Mouse (Mus musculus): Measurements from ENCODE around the gene Lingo3.
"Not testable (repeated sequence)": the region's sequence is repeated elsewhere in the genome, so short reads cannot be mapped to it uniquely, and the experiment has no call there.

Lingo3 gene

DNA sequence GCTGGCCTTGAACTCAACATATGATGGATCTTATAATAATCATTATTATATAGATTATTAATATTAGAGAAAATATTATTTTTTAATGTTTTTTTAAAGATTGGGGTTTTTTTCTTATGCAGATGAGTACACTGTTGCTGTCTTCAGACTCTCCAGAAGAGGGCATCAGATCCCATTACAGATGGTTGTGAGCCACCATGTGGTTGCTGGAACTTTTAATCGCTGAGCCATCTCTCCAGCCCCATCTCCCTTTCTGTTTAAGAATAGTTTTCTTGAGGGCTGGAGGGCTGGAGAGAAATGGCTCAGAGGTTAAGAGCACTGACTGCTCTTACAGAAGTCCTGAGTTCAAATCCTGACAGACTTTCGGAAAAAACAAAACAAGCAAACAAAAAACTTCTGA lies 21.8 kb downstream of the Lingo3 start:
- no peak for DNase-seq (ENCODE audit: low spot score)

DNA sequence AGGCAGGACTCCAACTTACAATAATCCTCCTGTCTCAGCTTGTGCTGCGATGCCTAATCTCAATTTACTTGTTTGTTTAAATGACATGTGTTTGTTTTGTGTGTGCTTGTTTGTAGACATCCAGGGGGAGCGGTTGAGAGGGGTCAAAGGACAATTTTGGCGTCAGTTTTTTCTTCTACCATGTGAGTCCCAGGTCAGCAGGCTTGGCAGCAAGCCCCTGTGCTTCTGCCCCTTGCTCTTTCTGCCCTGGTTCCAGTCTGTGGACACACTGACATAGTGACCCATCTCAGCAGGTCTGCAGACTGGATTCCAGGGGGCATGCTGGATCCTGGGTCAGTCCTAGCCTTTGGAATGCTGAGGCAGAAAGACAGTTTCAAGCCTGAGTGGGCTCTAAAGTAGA lies 24.4 kb downstream of the Lingo3 start:
- DNase-seq (ENCODE audit: low spot score) = no peak

DNA sequence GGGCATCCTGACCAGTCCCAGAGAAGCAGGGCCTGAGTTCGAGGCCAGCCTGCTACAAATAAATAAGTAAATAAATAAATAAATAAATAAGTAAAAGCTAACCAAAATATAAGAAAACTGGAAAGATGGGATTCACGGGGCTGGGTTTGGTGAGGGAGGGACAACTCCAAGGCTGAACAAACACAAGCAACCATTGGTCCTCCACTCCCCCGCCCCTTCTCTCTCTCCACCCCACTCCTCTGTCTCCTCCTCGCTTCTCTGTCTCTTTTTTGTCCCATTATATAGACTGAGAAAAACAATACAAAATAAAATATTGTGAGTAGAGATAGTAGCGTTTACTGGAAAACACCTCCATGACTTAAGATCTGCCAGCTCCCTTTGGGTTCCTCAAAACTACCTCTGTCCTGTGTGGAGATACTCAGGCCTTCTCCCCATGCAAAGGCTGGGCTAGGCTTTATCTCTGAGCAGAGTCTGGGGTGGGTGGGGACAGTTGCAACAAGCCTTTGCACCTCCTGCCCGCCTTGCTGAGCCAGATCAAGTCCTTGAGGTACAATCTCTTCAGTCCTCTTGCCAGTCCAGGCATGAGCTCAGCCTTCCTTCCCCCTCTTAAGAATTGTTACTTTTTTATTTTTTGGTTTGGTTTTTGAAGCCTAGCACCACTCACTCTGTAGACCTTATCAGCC lies 25.1 kb downstream of the Lingo3 start:
- DNase-seq (ENCODE audit: low spot score) = no peak

DNA sequence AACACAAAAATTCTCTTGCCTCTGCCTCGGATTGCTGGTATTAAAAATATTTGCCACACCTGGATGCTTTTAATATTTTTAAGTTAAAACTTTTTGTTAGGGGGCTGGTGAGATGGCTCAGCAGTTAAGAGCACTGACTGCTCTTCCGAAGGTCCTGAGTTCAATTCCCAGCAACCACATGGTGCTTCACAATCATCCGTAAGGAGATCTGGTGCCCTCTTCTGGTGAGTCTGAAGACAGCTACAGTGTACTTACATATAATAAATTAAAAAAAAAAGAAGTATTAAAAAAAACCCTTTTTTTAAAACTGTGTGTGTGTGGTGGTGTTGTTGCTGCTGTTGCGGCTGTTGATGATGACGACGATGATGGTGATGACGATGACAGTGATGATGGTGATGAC lies 25.9 kb downstream of the Lingo3 start:
- DNase-seq (ENCODE audit: low spot score) = not testable (repeated sequence)

DNA sequence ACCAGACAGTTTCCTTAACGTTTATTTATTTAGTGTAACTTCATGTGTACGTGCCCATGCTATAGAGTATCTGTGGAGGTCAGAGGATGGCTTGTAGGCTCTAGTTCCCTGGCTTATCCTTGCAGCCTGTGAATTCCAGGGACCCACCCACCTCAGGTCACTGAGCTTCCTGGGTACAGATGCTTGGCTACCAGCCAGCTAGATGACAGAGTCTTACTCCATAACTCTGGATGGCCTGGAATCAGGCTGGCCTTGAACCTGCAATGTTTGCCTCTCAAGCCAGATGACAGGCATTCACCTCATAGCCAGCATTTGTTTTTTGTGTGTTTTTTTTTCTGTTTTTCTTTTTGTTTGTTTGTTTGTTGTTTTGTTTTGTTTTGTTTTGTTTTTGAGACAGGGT lies 26.7 kb downstream of the Lingo3 start:
- DNase-seq (ENCODE audit: low spot score) = no peak

DNA sequence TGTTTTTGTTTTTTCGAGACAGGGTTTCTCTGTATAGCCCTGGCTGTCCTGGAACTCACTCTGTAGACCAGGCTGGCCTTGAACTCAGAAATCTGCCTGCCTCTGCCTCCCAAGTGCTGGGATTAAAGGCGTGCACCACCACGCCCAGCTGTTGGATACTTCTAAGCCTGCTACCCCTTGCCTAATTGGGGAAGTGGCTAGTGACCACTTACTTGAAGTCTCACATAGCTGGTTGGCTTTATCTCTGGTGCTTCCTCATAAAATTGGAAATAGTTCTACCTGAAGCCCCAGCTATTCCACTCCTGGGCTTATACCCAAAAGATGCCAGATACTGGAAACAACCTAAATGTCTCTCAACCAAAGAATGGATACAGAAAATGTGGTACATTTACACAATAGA lies 27.5 kb downstream of the Lingo3 start:
- not testable (repeated sequence) for DNase-seq (ENCODE audit: low spot score)

DNA sequence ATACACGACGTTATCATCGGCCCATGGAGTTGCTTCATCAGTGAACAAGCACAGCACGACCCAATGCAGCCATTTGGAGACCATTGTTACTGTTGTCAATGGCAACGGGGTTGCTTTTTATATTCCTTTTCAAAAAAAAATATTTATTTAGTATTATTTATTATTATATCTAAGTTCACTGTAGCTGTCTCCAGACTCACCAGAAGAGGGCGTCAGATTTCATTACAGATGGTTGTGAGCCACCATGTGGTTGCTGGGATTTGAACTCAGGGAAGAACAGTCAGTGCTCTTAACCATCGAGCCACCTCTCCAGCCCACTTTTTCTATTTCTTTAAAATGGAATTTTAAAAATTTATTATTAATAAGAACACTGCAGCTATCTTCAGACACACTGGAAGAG lies 29.0 kb downstream of the Lingo3 start:
- DNase-seq (ENCODE audit: low spot score) = no peak

DNA sequence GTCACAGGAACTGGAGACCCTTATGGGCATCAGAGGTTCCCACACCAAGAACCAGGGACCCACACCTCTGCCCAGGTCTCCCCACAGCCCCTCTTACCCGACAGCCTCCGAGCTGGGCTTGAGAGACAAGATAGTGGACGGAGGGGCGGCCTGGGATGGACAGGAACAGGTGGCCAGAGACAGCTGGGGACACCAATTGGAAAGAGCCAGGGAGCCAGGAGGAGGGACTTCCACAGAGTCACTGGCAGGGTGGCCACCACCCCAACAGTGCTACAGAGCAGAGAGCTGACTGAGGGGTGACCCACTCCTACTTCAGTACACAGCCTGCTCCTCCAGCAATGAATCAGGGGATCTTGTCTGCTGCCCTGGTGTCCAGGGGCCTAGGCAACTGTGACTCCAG lies 30.5 kb downstream of the Lingo3 start, which contains the start of gene Jsrp1:
TSS of gene Jsrp1 (minus strand) at position 133 of the 400 bp plus-strand sequence.
- no peak for DNase-seq (ENCODE audit: low spot score)

DNA sequence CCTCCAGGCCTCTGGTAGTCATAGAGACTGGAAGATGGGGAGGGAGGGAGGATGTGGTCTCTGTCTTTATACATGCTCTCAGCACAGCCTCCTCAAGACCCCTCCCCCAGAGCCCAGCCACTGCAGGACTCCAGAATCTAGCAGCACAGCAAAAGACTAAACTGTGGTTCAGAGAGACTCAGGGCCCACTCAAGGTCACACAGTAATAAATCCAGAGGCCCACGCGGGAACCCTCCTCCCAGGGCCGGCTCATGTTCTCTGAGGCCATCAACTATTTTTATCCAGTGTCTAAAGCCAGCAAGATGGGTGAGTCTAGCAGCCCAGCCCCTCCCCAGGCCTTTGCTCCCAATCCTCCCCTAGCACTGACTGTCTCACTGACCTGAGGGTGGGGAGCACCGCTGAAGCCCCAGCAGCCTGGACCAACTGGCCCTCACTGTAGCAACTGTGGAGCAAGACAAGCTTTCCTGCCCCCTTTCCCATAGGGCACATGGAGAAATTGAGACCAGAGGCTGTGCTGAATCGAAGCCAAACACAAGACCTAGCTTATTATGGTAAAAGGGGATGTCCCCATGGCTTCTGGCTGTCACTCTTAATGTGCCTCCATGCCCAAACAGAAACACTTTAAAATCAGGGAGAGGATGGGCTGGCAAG lies 31.3 kb downstream of the Lingo3 start:
- no peak for DNase-seq (ENCODE audit: low spot score)

DNA sequence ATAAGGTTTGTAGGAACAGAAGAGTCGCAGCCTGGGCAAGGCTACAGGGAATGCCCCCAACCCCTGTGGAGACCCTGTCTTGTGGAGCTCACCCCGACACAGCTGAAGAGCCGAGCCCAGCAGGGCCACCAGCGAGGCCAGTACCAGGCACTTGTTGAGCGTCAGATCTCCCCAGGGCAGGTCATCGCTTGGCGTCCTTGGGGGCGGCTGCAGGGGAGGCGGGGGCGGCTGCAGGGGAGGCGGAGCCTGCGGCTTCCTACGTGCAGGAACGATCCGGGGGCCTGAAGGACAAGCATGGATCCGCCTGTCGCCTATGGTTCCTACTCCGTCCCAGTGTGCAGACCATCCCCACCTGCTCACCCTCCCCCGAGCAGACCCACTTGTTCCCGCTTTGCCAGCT lies 33.8 kb downstream of the Lingo3 start:
- no peak for DNase-seq (ENCODE audit: low spot score)

DNA sequence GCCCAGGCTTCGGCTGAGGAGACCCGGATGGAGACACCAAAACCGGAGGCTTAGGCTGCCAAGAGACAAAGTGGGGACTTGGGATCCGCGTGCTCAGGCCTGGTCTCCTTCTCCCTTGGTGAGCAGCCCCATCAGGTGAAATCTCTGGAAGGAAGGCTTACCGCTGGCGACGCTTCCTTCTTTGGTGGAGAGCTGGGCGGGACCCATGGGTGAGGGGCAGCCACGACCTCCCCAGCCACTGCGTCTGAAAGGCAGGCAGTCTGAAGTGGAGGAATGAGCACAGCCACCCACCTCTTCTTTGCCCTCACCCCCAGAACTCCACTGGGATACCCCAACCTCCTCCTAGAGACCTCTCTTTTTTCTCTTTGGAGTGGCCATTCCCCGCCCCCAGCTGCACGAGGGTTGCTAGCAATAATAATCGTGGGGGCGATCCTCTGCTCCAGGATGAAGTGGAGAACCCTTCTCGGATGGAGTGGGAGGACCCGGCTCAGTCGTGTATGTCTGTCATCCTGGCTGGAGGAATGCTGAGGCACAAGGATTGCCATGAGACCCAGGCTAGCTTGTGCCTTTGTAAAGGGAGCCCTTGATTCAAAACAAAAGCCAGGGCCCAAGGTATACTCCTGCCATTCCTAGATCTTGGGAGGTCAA lies 34.7 kb downstream of the Lingo3 start:
- peak; percentile 57 for DNase-seq (ENCODE audit: low spot score)

DNA sequence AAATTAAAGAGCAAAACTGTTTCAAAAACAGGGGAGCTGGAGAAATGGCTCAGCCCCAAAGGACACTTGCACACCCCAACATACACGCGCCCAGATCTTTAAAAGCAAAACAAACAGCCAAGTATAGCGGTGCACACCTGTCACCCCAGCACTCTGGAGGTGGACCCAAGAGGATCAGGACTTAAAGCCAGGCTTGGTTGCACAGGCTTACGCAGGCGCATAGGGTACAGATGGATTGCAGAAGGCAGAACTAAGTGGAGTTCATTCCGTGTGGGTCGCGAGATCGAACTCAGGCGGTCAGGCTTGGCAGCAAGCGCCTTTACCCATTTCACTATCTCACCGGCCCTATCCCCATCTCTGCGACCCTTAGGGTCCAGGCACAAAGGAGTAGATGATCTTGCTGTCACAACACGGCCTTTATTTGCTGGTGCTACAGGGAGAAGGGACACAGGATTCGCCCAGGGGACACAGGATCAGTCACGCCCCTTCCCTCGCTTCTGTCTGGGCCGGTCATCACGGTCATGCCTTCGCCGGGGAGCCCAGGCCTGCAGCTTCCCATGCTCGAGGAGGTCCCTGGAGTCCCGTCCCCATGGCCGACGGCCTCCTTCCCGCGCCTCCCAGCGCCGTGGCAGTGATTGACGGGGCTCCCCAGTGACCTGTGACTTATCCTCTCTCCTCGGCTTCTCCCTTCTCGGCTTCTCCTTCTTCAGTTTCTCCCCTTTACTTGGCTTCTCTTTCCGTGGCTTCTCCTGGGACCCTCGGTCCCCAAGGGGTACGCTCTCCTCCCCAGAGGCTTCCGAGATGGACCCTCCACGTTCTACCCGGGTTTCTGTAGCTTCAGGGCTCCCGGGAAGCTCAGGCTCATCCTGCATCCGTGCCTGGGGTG lies 35.5 kb downstream of the Lingo3 start:
- peak; percentile 37 for DNase-seq (ENCODE audit: low spot score)

DNA sequence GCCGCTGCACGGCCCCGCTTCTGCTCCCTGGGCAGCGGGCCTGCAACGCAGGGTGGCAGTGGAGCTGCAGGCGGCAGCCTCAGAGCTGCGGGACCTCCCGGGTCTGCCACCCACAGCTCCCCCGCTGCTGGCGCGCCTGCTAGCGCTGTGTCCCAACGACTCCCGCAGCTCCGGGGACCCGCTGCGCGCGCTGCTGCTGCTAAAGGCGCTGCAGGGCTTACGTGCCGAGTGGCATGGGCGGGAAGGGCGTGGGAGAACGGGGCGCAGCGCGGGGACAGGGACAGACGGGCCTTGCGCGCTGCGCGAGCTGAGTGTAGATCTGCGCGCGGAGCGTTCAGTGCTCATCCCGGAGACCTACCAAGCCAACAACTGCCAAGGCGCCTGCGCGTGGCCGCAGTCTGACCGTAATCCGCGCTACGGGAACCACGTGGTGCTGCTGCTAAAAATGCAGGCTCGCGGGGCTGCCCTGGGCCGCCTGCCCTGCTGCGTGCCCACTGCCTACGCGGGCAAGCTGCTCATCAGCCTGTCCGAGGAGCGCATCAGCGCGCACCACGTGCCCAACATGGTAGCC lies 36.7 kb downstream of the Lingo3 start:
- DNase-seq (ENCODE audit: low spot score) = peak; percentile 43

DNA sequence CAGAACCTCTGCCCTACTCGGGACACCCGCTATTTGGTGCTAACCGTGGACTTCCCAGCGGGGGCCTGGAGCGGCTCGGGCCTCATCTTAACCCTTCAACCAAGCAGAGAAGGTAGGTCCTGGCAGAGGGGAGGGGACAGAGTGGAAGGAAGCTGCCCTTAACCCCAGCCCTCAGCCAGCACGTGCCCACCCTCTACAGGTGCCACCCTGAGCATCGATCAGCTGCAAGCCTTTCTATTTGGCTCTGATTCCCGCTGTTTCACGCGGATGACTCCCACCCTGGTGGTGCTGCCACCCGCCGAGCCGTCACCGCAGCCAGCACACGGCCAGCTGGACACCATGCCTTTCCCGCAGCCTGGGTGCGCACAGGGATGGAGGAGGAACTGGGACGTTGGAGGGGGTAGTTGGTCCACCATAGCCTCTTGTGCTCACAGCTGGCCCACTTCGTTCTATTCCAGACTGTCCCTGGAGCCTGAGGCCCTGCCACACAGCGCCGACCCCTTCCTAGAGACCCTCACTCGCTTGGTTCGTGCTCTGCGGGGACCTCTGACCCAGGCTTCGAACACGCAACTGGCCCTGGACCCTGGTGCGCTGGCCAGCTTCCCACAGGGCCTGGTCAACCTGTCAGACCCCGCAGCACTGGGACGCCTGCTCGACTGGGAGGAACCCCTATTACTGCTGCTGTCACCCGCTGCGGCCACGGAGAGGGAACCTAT lies 37.3 kb downstream of the Lingo3 start:
- no peak for DNase-seq (ENCODE audit: low spot score)

DNA sequence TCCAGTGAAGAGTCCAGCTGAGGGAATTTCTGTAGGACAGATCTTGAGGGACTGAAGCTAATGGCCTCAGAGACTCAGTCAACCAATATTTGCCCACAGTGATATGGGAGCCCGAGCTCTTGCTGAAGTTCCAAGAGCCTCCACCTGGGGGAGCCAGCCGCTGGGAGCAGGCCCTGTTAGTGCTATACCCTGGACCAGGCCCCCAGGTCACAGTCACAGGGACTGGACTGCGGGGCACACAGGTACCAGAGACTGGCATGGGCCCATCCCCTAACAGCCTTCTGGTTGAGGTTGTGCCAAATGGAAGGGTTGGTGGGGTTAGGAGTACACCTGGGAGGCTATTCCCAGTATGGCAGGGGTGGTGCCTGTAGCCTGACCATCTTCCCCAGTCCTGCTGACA lies 37.9 kb downstream of the Lingo3 start:
- DNase-seq (ENCODE audit: low spot score) = peak; percentile 75

DNA sequence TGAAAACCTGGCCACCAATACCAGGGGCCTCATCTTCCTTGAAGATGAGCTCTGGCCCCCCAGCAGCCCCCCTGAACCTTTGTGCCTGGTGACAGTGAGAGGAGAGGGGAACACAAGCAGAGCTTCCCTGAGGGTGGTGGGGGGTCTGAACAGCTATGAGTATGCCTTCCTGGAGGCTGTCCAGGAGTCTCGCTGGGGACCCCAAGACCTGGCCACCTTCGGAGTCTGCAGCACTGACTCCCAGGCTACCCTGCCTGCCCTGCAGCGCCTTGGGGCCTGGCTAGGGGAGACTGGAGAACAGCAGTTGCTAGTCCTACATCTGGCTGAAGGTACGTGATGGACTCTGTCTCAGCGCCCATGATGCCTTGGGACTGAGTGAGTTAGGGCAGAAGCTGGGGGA lies 38.5 kb downstream of the Lingo3 start:
- no peak for DNase-seq (ENCODE audit: low spot score)

DNA sequence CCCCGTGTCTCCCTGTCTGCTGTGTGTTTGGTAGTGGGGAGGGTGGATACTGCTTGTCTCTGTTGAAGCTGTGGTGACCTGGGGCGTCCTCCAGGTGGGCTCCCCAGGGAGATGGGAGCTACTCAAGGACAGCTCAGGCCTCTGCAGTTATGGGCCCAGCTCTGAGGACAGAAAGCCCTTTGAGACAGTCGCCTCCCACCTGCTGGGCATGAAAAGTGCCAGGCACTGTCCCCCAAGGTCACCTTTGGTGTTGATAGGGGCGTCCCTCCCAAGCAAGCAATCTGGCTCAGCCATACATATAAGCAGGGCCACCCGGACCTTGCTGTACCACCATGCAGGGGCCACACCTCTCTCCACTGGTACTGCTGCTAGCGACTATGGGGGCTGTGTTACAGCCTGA lies 38.9 kb downstream of the Lingo3 start, which contains the start of gene Amh:
TSS of gene Amh (plus strand) at position 328 of the 400 bp plus-strand sequence.
- DNase-seq (ENCODE audit: low spot score) = no peak

DNA sequence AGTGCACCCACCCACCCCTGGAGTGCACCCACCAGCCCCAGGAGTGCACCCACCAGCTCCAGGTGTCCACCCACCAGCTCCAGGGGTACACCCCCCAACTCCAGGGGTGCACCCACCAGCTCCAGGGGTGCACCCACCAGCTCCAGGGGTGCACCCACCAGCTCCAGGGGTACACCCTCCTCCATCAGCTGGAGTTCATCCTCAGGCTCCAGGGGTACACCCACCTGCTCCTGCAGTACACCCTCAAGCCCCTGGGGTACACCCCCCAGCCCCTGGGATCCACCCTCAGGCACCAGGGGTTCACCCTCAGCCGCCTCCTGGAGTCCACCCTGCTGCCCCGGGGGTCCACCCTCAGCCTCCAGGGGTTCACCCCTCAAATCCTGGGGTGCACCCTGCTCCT lies 39.5 kb downstream of the Lingo3 start:
- DNase-seq (ENCODE audit: low spot score) = no peak

DNA sequence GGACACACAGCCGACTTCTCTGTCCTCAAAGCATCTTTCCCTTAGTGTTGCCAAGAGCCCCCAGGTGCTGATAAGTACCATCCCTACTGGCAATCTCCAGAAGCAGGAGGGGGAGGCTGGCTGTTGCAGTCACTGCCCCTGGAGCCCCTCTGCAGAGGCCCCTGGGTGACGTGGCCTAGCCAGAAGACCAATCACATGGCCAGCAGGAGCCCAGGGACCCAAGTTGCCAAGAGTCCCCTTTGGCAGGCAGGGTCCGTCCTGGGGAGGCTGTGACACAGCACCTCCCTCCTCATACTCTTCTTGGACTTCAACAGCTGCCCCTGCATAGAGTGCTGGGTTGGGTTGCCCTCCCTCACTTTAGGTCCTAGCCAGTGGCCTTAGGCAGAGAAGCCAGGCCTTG lies 40.8 kb downstream of the Lingo3 start:
- DNase-seq (ENCODE audit: low spot score) = no peak

DNA sequence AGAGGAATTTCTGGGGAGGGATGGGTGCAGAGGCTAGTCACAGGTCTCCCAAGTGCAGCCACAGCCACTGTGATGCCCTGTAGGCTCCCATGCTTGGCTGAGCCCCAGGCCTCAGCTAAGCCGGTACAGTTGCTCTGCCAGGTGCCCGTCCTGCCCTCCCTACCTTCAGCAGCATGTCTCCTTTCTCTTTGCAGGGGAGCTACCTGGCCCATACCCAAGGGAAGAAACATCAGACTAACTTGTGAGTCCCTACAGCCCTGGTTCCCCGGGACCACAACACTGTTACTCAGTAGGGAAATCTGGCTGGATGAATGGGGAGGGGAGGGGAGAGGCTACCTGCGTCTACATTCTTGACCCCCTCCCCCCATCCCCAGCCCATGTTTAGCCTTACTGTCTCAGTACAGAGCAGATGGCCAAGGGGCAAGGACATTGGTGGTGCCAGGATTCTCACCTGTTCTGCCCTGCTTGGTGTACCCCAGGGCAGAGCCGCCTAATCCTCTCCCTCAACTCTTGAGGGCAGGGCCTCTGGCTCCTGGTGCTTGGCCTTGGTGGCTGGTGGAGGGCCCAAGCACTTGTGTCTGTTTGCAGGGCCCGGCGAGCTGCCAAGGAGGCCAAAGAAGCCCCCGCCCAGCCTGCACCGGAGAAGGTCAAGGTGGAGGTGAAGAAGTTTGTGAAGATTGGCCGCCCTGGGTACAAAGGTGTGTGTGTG lies 41.5 kb downstream of the Lingo3 start:
- DNase-seq (ENCODE audit: low spot score) = no peak

Measured in MN1 (cell line).